Mouse (Mus musculus) midbrain, embryonic 14.5 days (tissue): ENCODE results near the gene A930017K11Rik. TPM values are rescaled to one million over a fixed set of nuclear protein-coding genes. Genes with fewer than 3 reads are reported as not detected.
A peak's percentile ranks its signal among the peaks of the same experiment; 100 is the strongest.

Experiments used
- ATAC-seq: fragments of 200-750 bp; cut with Nextera tagmentation; 2 replicates; pipeline ENCODE4 v1.8.0; 2017; ENCODE audit warnings: moderate number of reproducible peaks, moderate library complexity; ENCODE audit not compliant: low FRiP score, low TSS enrichment
- DNase-seq: peaks from one replicate; pipeline ENCODE4 v3.0.0-alpha.2; 2015
- H3K27ac ChIP-seq: fragments of 300-500 bp; sonication (generic); replicated peaks from 2 replicates; pipeline ENCODE4 v1.5.1; 2014; ENCODE audit warnings: mild to moderate bottlenecking, low read depth, low read length, moderate library complexity
- H3K27me3 ChIP-seq: fragments of 300-500 bp; sonication (generic); 2 replicates; pipeline ENCODE4 v1.6.1; 2014; ENCODE audit warnings: low read length, control low read depth, mixed read lengths; ENCODE audit not compliant: control insufficient read depth, insufficient read depth
- H3K36me3 ChIP-seq: fragments of 300-500 bp; sonication (generic); 2 replicates; pipeline ENCODE4 v1.6.1; 2014; ENCODE audit warnings: low read length, control low read depth; ENCODE audit not compliant: control insufficient read depth, insufficient read depth
- H3K4me1 ChIP-seq: fragments of 300-500 bp; sonication (generic); 2 replicates; pipeline ENCODE4 v1.6.1; 2014; ENCODE audit warnings: mild to moderate bottlenecking, antibody characterized with exemption, low read length, control low read depth; ENCODE audit not compliant: control insufficient read depth, insufficient read depth
- H3K4me2 ChIP-seq: fragments of 300-500 bp; sonication (generic); 2 replicates; pipeline ENCODE4 v1.6.1; 2014; ENCODE audit warnings: mild to moderate bottlenecking, low read length, moderate library complexity
- H3K4me3 ChIP-seq: fragments of 300-500 bp; sonication (generic); replicated peaks from 2 replicates; pipeline ENCODE4 v1.5.1; 2014; ENCODE audit warnings: low read depth, low read length
- H3K9ac ChIP-seq: fragments of 300-500 bp; sonication (generic); replicated peaks from 2 replicates; pipeline ENCODE4 v1.6.1; 2014; ENCODE audit warnings: mild to moderate bottlenecking, low read length, moderate library complexity
- H3K9me3 ChIP-seq: fragments of 300-500 bp; sonication (generic); 2 replicates; pipeline ENCODE4 v1.6.1; 2016; ENCODE audit warnings: low read length, control low read depth, mixed read lengths; ENCODE audit not compliant: control insufficient read depth
- WGBS: fragments of 180-500 bp; shearing (Covaris S2); extraction: QIAGEN DNeasy Blood & Tissue Kit; methylation state at CpG from one replicate; pipeline ENCODE4 v1.1.7; 2014; 5-methylcytosine and 5-hydroxymethylcytosine counted together
- polyA plus RNA-seq: library from polyadenylated mRNA; unstranded; fragments of >200 nt; fragmentation: Nextera tagmentation; extraction: Ambion mirVana; gene quantifications from 2 replicates; pipeline ENCODE4 v1.2.1, GENCODE M21; 2014

The A930017K11Rik gene
- polyA plus RNA-seq, 1 experiment from 2014 or later = 3.3 TPM

- ATAC-seq (no peak), DNase-seq (no peak)
- Histone ChIP-seq H3K4me3 (no peak overlapping the region), H3K36me3 (peaks cover 18% of the 10 kb centered on the region), H3K27ac (no peak overlapping the region), H3K4me2 (no peak overlapping the region), H3K9me3 (no peaks in the 10 kb centered on the region), H3K4me1 (no peaks in the 10 kb centered on the region), H3K27me3 (peaks cover 39% of the 10 kb centered on the region), H3K9ac (no peak overlapping the region)
- 80% methylated on average over 2 of the region's 2 CpGs for WGBS
Observed at GRCm38 (mm10) chr17:25954671-25955070, 2.3 kb upstream of the A930017K11Rik start.

GRCm38 (mm10) chr17:25953161-25953560 lies 796 bp upstream of the A930017K11Rik start:
- 77% methylated on average over 5 of the region's 5 CpGs for WGBS
- Histone ChIP-seq H3K9me3 (no peaks in the 10 kb centered on the region), H3K9ac (no peak overlapping the region), H3K4me1 (no peaks in the 10 kb centered on the region), H3K36me3 (0 out of 2 replicates have a peak, but pooled peaks cover 5% of the 10 kb centered on the region), H3K4me3 (no peak overlapping the region), H3K4me2 (no peak overlapping the region), H3K27ac (no peak overlapping the region), H3K27me3 (peaks cover 40% of the 10 kb centered on the region)
- DNase-seq (no peak), ATAC-seq (no peak)

GRCm38 (mm10) chr17:25951225-25951802 lies 1.1 kb downstream of the A930017K11Rik start:
- Histone ChIP-seq H3K27ac (no peak overlapping the region), H3K9ac (no peak overlapping the region), H3K9me3 (no peaks in the 10 kb centered on the region)

GRCm38 (mm10) chr17:25950706-25951105 lies 1.7 kb downstream of the A930017K11Rik start:
- Histone ChIP-seq H3K36me3 (no peaks in the 10 kb centered on the region), H3K4me2 (no peak overlapping the region), H3K4me1 (no peaks in the 10 kb centered on the region), H3K9ac (no peak overlapping the region), H3K9me3 (no peaks in the 10 kb centered on the region), H3K27me3 (peaks cover 40% of the 10 kb centered on the region), H3K4me3 (no peak overlapping the region), H3K27ac (no peak overlapping the region)
- ATAC-seq = no peak
- no peak for DNase-seq
- WGBS = no CpG with 5 or more reads among the region's 3 CpGs

More at GRCm38 (mm10) chr17:25951225-25951802, 1.1 kb downstream of the A930017K11Rik start:
- peaks cover 40% of the 10 kb centered on the region for H3K27me3 ChIP-seq
- H3K36me3 ChIP-seq = no peaks in the 10 kb centered on the region
- WGBS = 2% methylated on average over 33 of the region's 33 CpGs
- no peak for ATAC-seq
- H3K4me3 ChIP-seq = peak overlapping the region; percentile 22
- H3K4me2 ChIP-seq = peak overlapping the region; percentile 43
- no peak for DNase-seq
- no peaks in the 10 kb centered on the region for H3K4me1 ChIP-seq

- WGBS = 77% methylated on average over 5 of the region's 5 CpGs
- Histone ChIP-seq H3K36me3 (no peaks in the 10 kb centered on the region), H3K4me3 (no peak overlapping the region), H3K9ac (no peak overlapping the region), H3K9me3 (no peaks in the 10 kb centered on the region), H3K27ac (no peak overlapping the region), H3K4me2 (no peak overlapping the region; the same call in 1 of the 2 replicates), H3K4me1 (no peaks in the 10 kb centered on the region), H3K27me3 (peaks cover 40% of the 10 kb centered on the region)
- DNase-seq (no peak), ATAC-seq (no peak)
Observed at GRCm38 (mm10) chr17:25949981-25950380, 2.4 kb downstream of the A930017K11Rik start.

DNA sequence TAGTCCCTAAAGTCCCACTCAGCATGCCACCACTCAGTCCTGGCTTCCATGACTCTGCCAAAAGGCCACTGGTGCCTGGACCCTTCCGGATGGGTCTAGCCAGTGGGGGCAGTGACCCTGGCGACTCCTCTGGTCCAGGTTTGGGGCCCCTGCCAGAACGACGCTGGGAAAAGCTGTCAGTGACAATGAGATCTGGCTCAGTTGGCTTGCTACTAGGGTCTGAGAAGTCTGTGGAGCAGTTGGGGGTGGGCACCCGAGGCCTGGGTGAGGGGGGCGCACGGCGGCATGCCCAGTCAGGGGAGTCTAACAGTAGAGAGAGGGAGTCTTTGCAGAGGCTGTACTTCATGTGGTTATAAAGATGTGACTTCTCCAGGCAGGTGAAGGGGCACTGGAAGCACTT lies 4.3 kb downstream of the A930017K11Rik start:
- H3K4me2 ChIP-seq = no peak overlapping the region
- no peak overlapping the region for H3K9ac ChIP-seq
- DNase-seq = no peak
- no peaks in the 10 kb centered on the region for H3K36me3 ChIP-seq
- H3K4me1 ChIP-seq = no peaks in the 10 kb centered on the region
- H3K4me3 ChIP-seq = no peak overlapping the region
- ATAC-seq = no peak
- no peaks in the 10 kb centered on the region for H3K9me3 ChIP-seq
- 80% methylated on average over 8 of the region's 8 CpGs for WGBS
- no peak overlapping the region for H3K27ac ChIP-seq
- H3K27me3 ChIP-seq = peaks cover 34% of the 10 kb centered on the region

DNA sequence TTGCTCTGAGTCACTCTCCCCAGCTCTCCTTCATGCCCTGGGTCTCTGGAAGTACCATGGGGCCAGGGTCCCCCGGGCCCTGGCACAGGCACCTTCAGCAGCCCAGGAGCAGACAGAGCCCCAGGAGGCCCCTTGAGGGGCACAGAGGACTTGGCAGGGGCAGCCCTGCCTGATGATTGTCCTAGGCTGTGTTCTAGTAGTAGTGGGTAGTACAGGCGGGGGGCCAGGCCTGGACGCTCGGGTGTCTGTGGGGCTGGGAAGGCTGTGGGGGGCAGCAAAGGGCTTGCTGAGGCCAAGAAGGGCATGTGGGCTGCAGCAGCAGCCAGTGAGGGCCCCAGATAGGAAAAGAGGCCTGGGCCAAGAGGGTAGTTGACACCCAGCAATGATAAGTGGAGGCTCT lies 4.8 kb downstream of the A930017K11Rik start:
- ATAC-seq = no peak
- Histone ChIP-seq H3K27me3 (peaks cover 29% of the 10 kb centered on the region), H3K4me2 (no peak overlapping the region), H3K9ac (no peak overlapping the region), H3K4me3 (no peak overlapping the region), H3K4me1 (no peaks in the 10 kb centered on the region), H3K27ac (no peak overlapping the region), H3K36me3 (no peaks in the 10 kb centered on the region), H3K9me3 (no peaks in the 10 kb centered on the region)
- DNase-seq = no peak
- 91% methylated on average over 4 of the region's 4 CpGs for WGBS

- H3K4me3 ChIP-seq = no peak overlapping the region
- H3K9ac ChIP-seq = no peak overlapping the region
- H3K27me3 ChIP-seq = peaks cover 22% of the 10 kb centered on the region
- ATAC-seq (no peak), DNase-seq (no peak)
- WGBS = 77% methylated on average over 8 of the region's 8 CpGs
- H3K27ac ChIP-seq = no peak overlapping the region
- H3K9me3 ChIP-seq = no peaks in the 10 kb centered on the region
- peaks cover 4% of the 10 kb centered on the region; the same call in 1 of the 2 replicates for H3K4me1 ChIP-seq
- H3K4me2 ChIP-seq = no peak overlapping the region
- no peaks in the 10 kb centered on the region for H3K36me3 ChIP-seq
Observed at GRCm38 (mm10) chr17:25946891-25947290, 5.5 kb downstream of the A930017K11Rik start.

DNA sequence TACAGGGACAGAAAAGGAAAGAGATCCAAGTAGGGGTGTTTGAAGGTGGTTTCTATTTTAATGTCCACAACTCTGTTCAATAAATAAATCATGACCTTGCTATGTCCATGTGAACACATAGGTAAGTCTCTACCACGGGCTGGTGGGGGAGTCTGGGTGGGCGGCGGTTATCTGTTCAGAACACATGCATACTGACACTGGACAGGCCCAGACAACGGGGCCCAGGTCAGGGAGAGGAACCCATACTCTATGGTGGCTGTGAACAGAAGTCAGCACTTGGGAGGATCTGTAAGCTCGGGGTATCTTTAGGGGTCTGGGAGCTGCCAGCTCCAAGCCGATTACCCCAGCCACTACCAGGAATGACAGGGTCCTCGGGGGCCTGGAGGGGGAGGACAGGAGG lies 6.0 kb downstream of the A930017K11Rik start:
- H3K4me3 ChIP-seq = no peak overlapping the region

More for the DNA sequence above, 6.0 kb downstream of the A930017K11Rik start:
- DNase-seq (no peak), ATAC-seq (no peak)
- no peak overlapping the region for H3K27ac ChIP-seq
- H3K27me3 ChIP-seq = peaks cover 17% of the 10 kb centered on the region
- H3K9me3 ChIP-seq = no peaks in the 10 kb centered on the region
- no peak overlapping the region for H3K4me2 ChIP-seq
- no peaks in the 10 kb centered on the region for H3K36me3 ChIP-seq
- 76% methylated on average over 7 of the region's 7 CpGs for WGBS
- H3K9ac ChIP-seq = no peak overlapping the region
- peaks cover 4% of the 10 kb centered on the region; the same call in 1 of the 2 replicates for H3K4me1 ChIP-seq
